Comparison of ENCODE assay signal across 40 mouse cellular contexts in genomic region chr11:59616986-59617385, GRCm38 (mm10). TPM values are rescaled to one million over a fixed set of nuclear protein-coding genes. Genes with fewer than 3 reads are reported as not detected.
"Had no signal": no experiment of that assay in that cellular context is flagged by ENCODE, and none has a peak within 500 bp of the region (broad histone marks: within the 10 kb centered on the region; RNA-seq: fewer than 3 reads in every experiment).

No protein-coding gene starts in this region.

RNA-seq across cellular contexts. Expression of gene Olfr223, which starts 23.9 kb away (rescaled TPM):
- total RNA-seq: left cerebral cortex, adult 8-10 months; left cerebral cortex, postnatal 10 days; left cerebral cortex, postnatal 14 days; left cerebral cortex, postnatal 25 days; left cerebral cortex, postnatal 36 days; left cerebral cortex, postnatal 4 days; liver, adult 2 months; megakaryocyte, adult 5-6 weeks; megakaryocyte-erythroid progenitor cell, adult 5-6 weeks; midbrain, postnatal 0 days; monocyte, adult 5-6 weeks had no signal
- polyA plus RNA-seq: limb, embryonic 10.5 days; limb, embryonic 11.5 days; limb, embryonic 12.5 days; limb, embryonic 13.5 days; limb, embryonic 14.5 days; limb, embryonic 15.5 days; liver, adult 2 months; liver, embryonic 11.5 days; liver, embryonic 12.5 days; liver, embryonic 13.5 days; liver, embryonic 14.5 days; liver, embryonic 15.5 days; liver, embryonic 16.5 days; liver, postnatal 0 days; lung, adult 2 months; lung, embryonic 14.5 days; lung, embryonic 15.5 days; lung, embryonic 16.5 days; lung, postnatal 0 days; macrophage; midbrain, embryonic 10.5 days; midbrain, embryonic 11.5 days; midbrain, embryonic 12.5 days; midbrain, embryonic 13.5 days; midbrain, embryonic 14.5 days; midbrain, embryonic 15.5 days; midbrain, embryonic 16.5 days; midbrain, postnatal 0 days; myocyte; neural tube, embryonic 11.5 days; neural tube, embryonic 12.5 days had no signal

RNA-seq across cellular contexts. Expression of gene Olfr222, which starts 41.0 kb away (rescaled TPM):
- total RNA-seq: left cerebral cortex, adult 8-10 months; left cerebral cortex, postnatal 10 days; left cerebral cortex, postnatal 14 days; left cerebral cortex, postnatal 25 days; left cerebral cortex, postnatal 36 days; left cerebral cortex, postnatal 4 days; liver, adult 2 months; megakaryocyte, adult 5-6 weeks; megakaryocyte-erythroid progenitor cell, adult 5-6 weeks; midbrain, postnatal 0 days; monocyte, adult 5-6 weeks had no signal
- polyA plus RNA-seq: limb, embryonic 10.5 days; limb, embryonic 11.5 days; limb, embryonic 12.5 days; limb, embryonic 13.5 days; limb, embryonic 14.5 days; limb, embryonic 15.5 days; liver, adult 2 months; liver, embryonic 11.5 days; liver, embryonic 12.5 days; liver, embryonic 13.5 days; liver, embryonic 14.5 days; liver, embryonic 15.5 days; liver, embryonic 16.5 days; liver, postnatal 0 days; lung, adult 2 months; lung, embryonic 14.5 days; lung, embryonic 15.5 days; lung, embryonic 16.5 days; lung, postnatal 0 days; macrophage; midbrain, embryonic 10.5 days; midbrain, embryonic 11.5 days; midbrain, embryonic 12.5 days; midbrain, embryonic 13.5 days; midbrain, embryonic 14.5 days; midbrain, embryonic 15.5 days; midbrain, embryonic 16.5 days; midbrain, postnatal 0 days; myocyte; neural tube, embryonic 11.5 days; neural tube, embryonic 12.5 days had no signal
